Comparison of ENCODE assay signal across 8 mouse cellular contexts in the genomic region with DNA sequence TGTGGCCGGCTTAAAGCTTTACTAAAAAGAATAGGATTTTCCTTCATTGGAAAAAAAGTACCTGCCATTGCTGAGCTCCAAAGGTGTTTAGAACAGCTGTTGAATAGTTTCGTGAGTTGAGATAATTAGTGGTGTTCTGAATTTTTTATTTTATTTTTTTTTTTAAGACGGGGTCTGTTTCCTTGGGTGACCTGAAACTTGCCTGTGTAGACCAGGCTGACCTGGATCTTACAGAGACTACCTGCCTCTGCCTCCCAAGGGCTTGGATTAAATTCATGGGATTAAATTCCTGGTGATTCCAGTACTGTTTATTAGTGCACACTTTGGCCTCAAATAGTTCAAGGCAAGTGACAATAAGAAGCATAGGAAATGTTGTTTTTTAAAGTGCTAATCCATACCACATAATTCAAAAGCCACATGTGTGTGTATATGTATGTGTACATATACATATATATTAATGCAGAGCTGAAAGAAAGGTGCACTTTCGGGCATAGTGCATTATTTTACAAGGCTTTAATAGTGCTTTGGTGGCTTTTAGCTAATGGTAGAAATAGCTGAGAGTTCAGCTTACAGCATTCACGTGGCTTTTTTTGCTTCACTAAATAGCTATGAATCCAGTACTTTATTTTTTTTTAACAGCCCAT. TPM values are rescaled to one million over a fixed set of nuclear protein-coding genes. Genes with fewer than 3 reads are reported as not detected.
DNase-seq lines count a peak whose midpoint lies in the region; ATAC-seq and TF ChIP-seq lines count a peak whose summit lies in the region.

No protein-coding gene starts in this region.

- peak overlapping the region; percentile 98 for H3K9ac ChIP-seq in kidney, embryonic 16.5 days (replicated peaks; ENCODE audit: low read length)
- peak overlapping the region; percentile 99 for H3K9ac ChIP-seq in embryonic facial prominence, embryonic 11.5 days (replicated peaks; ENCODE audit: low read length)
- peak overlapping the region; percentile 100 for H3K9ac ChIP-seq in hindbrain, postnatal 0 days (replicated peaks; ENCODE audit: low read length)
- peak overlapping the region; percentile 100 for H3K9ac ChIP-seq in midbrain, postnatal 0 days (replicated peaks; ENCODE audit: low read length, poor library complexity, severe bottlenecking)

- intact Hi-C loops in left cerebral cortex, postnatal 36 days (cut with DNase I) = loop anchor here (5.0 kb wide), 1 partner anchor 104 kb away; no protein-coding TSS in a partner anchor

- no peaks in the 10 kb centered on the region for H3K36me3 ChIP-seq in kidney, embryonic 16.5 days (ENCODE audit: insufficient read depth, low read length)
- H3K36me3 ChIP-seq in embryonic facial prominence, embryonic 11.5 days (replicated peaks; ENCODE audit: control insufficient read depth, insufficient read depth, low read depth, low read length) = no peaks in the 10 kb centered on the region
- H3K36me3 ChIP-seq in hindbrain, postnatal 0 days (ENCODE audit: insufficient read depth, low read length) = no peaks in the 10 kb centered on the region
- no peaks in the 10 kb centered on the region for H3K36me3 ChIP-seq in midbrain, postnatal 0 days (ENCODE audit: insufficient read depth, low read length)

- WGBS in kidney, embryonic 16.5 days = 4% methylated on average over 5 of the region's 5 CpGs
- WGBS in embryonic facial prominence, embryonic 11.5 days = 14% methylated on average over 5 of the region's 5 CpGs
- 10% methylated on average over 5 of the region's 5 CpGs for WGBS in hindbrain, postnatal 0 days
- 11% methylated on average over 5 of the region's 5 CpGs for WGBS in midbrain, postnatal 0 days

- DNase-seq in kidney, postnatal 10 days = no peak
- no peak for DNase-seq in embryonic facial prominence, embryonic 11.5 days (ENCODE audit: low spot score)
- DNase-seq in hindbrain, postnatal 0 days (ENCODE audit: low spot score) = no peak
- no peak for DNase-seq in midbrain, postnatal 0 days (ENCODE audit: low spot score)
- no peak for DNase-seq in layer of hippocampus, postnatal 10 days (ENCODE audit: low spot score in 2 of 2)
- DNase-seq in left cerebral cortex, postnatal 36 days (ENCODE audit: low spot score in 2 of 2) = no peak
- DNase-seq in adipocyte (ENCODE audit: low spot score) = no peak

- peaks cover 44% of the 10 kb centered on the region for H3K4me1 ChIP-seq in kidney, embryonic 16.5 days (ENCODE audit: insufficient read depth, low read length)
- no peaks in the 10 kb centered on the region; the same call in 1 of the 2 replicates for H3K4me1 ChIP-seq in embryonic facial prominence, embryonic 11.5 days (ENCODE audit: control insufficient read depth, insufficient read depth, low read length)
- H3K4me1 ChIP-seq in hindbrain, postnatal 0 days (ENCODE audit: insufficient read depth, low read length) = peaks cover 14% of the 10 kb centered on the region; the same call in 1 of the 2 replicates
- H3K4me1 ChIP-seq in midbrain, postnatal 0 days (ENCODE audit: insufficient read depth, low read length) = peaks cover 13% of the 10 kb centered on the region

- no peak for TF ChIP-seq CTCF in hindbrain, postnatal 0 days (IDR thresholded peaks at IDR 0.05; ENCODE audit: low read depth)
- no peak for TF ChIP-seq CTCF in midbrain, postnatal 0 days (IDR thresholded peaks at IDR 0.05)

- no peak for ATAC-seq in kidney, embryonic 16.5 days (ENCODE audit: low FRiP score, low TSS enrichment)
- no peak for ATAC-seq in embryonic facial prominence, embryonic 11.5 days (replicated peaks; ENCODE audit: insufficient number of reproducible peaks, low FRiP score, low TSS enrichment, low read depth)
- ATAC-seq in hindbrain, postnatal 0 days = no peak
- no peak for ATAC-seq in midbrain, postnatal 0 days (ENCODE audit: low FRiP score)

- H3K4me3 ChIP-seq in kidney, embryonic 16.5 days (ENCODE audit: low read length) = peak overlapping the region; percentile 85
- peak overlapping the region; percentile 83 for H3K4me3 ChIP-seq in embryonic facial prominence, embryonic 11.5 days (ENCODE audit: low read depth, low read length)
- peak overlapping the region; percentile 98 for H3K4me3 ChIP-seq in hindbrain, postnatal 0 days (ENCODE audit: low read length)
- peak overlapping the region; percentile 88 for H3K4me3 ChIP-seq in midbrain, postnatal 0 days (ENCODE audit: low read depth, low read length)

- no peaks in the 10 kb centered on the region for H3K9me3 ChIP-seq in kidney, embryonic 16.5 days (ENCODE audit: low read length)
- no peaks in the 10 kb centered on the region for H3K9me3 ChIP-seq in embryonic facial prominence, embryonic 11.5 days (replicated peaks; ENCODE audit: control insufficient read depth, low read length)
- no peaks in the 10 kb centered on the region for H3K9me3 ChIP-seq in hindbrain, postnatal 0 days (ENCODE audit: low read length)
- no peaks in the 10 kb centered on the region for H3K9me3 ChIP-seq in midbrain, postnatal 0 days (ENCODE audit: low read length)

- peak overlapping the region; percentile 100 for H3K27ac ChIP-seq in kidney, embryonic 16.5 days (ENCODE audit: low read length)
- H3K27ac ChIP-seq in embryonic facial prominence, embryonic 11.5 days (replicated peaks; ENCODE audit: low read depth, low read length) = peak overlapping the region; percentile 99
- H3K27ac ChIP-seq in hindbrain, postnatal 0 days = peak overlapping the region; percentile 99
- H3K27ac ChIP-seq in midbrain, postnatal 0 days (ENCODE audit: low read depth, low read length) = peak overlapping the region; percentile 98

- peak overlapping the region; percentile 74 for H3K4me2 ChIP-seq in kidney, embryonic 16.5 days (replicated peaks; ENCODE audit: low read depth, low read length)
- H3K4me2 ChIP-seq in embryonic facial prominence, embryonic 11.5 days (ENCODE audit: low read depth, low read length) = peak overlapping the region; percentile 81
- H3K4me2 ChIP-seq in hindbrain, postnatal 0 days (ENCODE audit: low read depth, low read length) = peak overlapping the region; percentile 95
- H3K4me2 ChIP-seq in midbrain, postnatal 0 days (ENCODE audit: low read depth, low read length, poor library complexity, severe bottlenecking) = peak overlapping the region; percentile 82

- no peaks in the 10 kb centered on the region for H3K27me3 ChIP-seq in kidney, embryonic 16.5 days (ENCODE audit: insufficient read depth, low read length)
- no peaks in the 10 kb centered on the region for H3K27me3 ChIP-seq in embryonic facial prominence, embryonic 11.5 days (ENCODE audit: control insufficient read depth, insufficient read depth, low read length)
- no peaks in the 10 kb centered on the region for H3K27me3 ChIP-seq in hindbrain, postnatal 0 days (ENCODE audit: insufficient read depth, low read length)
- no peaks in the 10 kb centered on the region for H3K27me3 ChIP-seq in midbrain, postnatal 0 days (ENCODE audit: insufficient read depth, low read length)

RNA-seq across cellular contexts. Expression of gene Zbed3, which starts 2.6 kb away (rescaled TPM):
- polyA plus RNA-seq in kidney, embryonic 16.5 days (2015; fragmentation: Nextera tagmentation; extraction: Ambion mirVana) = 77.8 and 85.6 TPM in 2 replicates
- polyA plus RNA-seq in embryonic facial prominence, embryonic 11.5 days (2014; fragmentation: Nextera tagmentation; extraction: Ambion mirVana) = 71.2 and 82.0 TPM in 2 replicates
- 20.5 and 24.1 TPM in 2 replicates for total RNA-seq in hindbrain, postnatal 0 days (2014; rRNA removed)
- 34.3 and 38.2 TPM in 2 replicates for polyA plus RNA-seq in hindbrain, postnatal 0 days (2015; fragmentation: Nextera tagmentation; extraction: Ambion mirVana)
- 17.7 and 23.8 TPM in 2 replicates for total RNA-seq in midbrain, postnatal 0 days (2014; rRNA removed)
- polyA plus RNA-seq in midbrain, postnatal 0 days (2015; fragmentation: Nextera tagmentation; extraction: Ambion mirVana) = 26.6 and 31.5 TPM in 2 replicates
- 10 to 100 TPM; 19.1 to 21.8 TPM for total RNA-seq in layer of hippocampus, postnatal 10 days (2021)
- 10 to 100 TPM; 14.0 to 19.2 TPM for total RNA-seq in left cerebral cortex, postnatal 36 days (2021)

RNA-seq across cellular contexts. Expression of gene Aggf1, which starts 49.1 kb away (rescaled TPM):
- 34.0 and 35.8 TPM in 2 replicates for polyA plus RNA-seq in kidney, embryonic 16.5 days (2015; fragmentation: Nextera tagmentation; extraction: Ambion mirVana)
- 48.0 and 48.5 TPM in 2 replicates for polyA plus RNA-seq in embryonic facial prominence, embryonic 11.5 days (2014; fragmentation: Nextera tagmentation; extraction: Ambion mirVana)
- total RNA-seq in hindbrain, postnatal 0 days (2014; rRNA removed) = 23.7 and 28.4 TPM in 2 replicates
- polyA plus RNA-seq in hindbrain, postnatal 0 days (2015; fragmentation: Nextera tagmentation; extraction: Ambion mirVana) = 29.1 and 30.4 TPM in 2 replicates
- 25.5 and 27.6 TPM in 2 replicates for total RNA-seq in midbrain, postnatal 0 days (2014; rRNA removed)
- 26.7 and 28.7 TPM in 2 replicates for polyA plus RNA-seq in midbrain, postnatal 0 days (2015; fragmentation: Nextera tagmentation; extraction: Ambion mirVana)
- total RNA-seq in layer of hippocampus, postnatal 10 days (2021) = 10 to 100 TPM; 42.0 to 43.9 TPM
- total RNA-seq in left cerebral cortex, postnatal 36 days (2021) = 10 to 100 TPM; 50.1 to 51.2 TPM
